Mouse (Mus musculus) thymus, postnatal 0 days (tissue): ENCODE measurements around the gene Tvp23a. TPM values are rescaled to one million over a fixed set of nuclear protein-coding genes. Genes with fewer than 3 reads are reported as not detected.
A peak's percentile ranks its signal among the peaks of the same experiment; 100 is the strongest.

Experiments
- DNase-seq: peaks from one replicate; pipeline ENCODE4 v3.0.0-alpha.2; 2015; ENCODE audit warnings: low spot score
- polyA plus RNA-seq: library from polyadenylated mRNA; unstranded; fragments of >200 nt; fragmentation: Nextera tagmentation; extraction: Ambion mirVana; gene quantifications from 2 replicates; pipeline ENCODE4 v1.2.1, GENCODE M21; 2015

The Tvp23a gene
- polyA plus RNA-seq, 1 experiment from 2014 or later, result 3.6 TPM

- no peak for DNase-seq
These were observed 6.9 kb upstream of the Tvp23a start for GRCm38 (mm10) chr16:10453872-10454582.

- no peak for DNase-seq
These were observed 5.3 kb upstream of the Tvp23a start for GRCm38 (mm10) chr16:10452445-10452896.

GRCm38 (mm10) chr16:10451906-10452305 is 4.7 kb upstream of the Tvp23a start:
- no peak for DNase-seq

- no peak for DNase-seq
These were observed 1.8 kb upstream of the Tvp23a start for GRCm38 (mm10) chr16:10448931-10449330.

DNA sequence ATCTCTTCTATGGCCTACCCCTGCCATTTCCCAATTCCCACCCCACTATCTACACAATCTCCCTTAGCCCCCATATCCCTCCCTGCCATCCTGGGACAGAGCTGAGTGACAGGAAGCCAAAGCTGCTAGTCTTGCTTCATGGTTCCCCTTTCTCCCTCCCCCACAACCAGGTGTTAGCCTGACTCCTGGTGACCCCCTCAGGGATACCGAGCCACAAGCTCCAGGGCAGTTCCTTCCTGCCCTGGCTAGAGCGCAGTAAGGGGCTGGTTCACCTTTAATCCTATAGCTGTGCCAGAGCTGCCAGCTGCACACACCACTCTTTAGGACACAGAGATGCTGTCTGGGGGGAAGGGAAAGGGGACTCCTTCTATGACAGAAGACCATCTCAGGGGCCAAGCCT is 619 bp upstream of the Tvp23a start:
- no peak for DNase-seq

DNA sequence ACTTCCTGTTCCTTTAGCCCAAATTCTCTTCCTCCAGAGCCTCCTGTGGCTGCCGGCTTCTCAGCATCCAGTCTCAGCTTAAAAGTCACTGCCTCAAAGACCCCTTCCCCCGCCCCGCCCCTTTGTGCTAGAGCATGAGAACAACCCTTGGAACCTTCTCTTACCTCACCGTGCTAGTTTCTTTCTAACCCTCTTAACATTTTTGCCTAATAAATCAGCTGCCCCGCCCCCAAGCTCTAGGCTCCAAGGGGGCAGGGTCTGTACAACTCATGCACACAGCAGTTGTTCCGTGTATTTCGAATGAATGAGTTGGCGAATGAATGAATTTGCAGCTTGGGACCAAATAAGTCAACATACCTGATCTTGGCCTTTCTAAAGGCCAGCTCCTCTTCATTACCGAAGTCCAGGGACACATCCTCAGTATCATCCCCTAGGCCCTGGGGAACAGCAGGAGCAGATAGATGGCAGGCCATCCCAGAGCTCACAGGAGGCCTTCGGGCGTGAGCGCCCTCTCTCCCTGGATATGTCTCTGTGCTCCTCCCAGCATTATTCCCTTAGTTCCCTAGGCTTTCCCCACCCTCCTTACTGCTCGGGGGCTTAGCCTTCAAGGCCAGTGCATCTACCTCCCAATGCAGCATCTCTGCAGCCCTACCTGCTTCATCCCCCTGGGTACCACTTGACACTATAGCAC is 444 bp downstream of the Tvp23a start:
- DNase-seq, result no peak

GRCm38 (mm10) chr16:10443723-10444122 is 3.4 kb downstream of the Tvp23a start:
- no peak for DNase-seq

DNA sequence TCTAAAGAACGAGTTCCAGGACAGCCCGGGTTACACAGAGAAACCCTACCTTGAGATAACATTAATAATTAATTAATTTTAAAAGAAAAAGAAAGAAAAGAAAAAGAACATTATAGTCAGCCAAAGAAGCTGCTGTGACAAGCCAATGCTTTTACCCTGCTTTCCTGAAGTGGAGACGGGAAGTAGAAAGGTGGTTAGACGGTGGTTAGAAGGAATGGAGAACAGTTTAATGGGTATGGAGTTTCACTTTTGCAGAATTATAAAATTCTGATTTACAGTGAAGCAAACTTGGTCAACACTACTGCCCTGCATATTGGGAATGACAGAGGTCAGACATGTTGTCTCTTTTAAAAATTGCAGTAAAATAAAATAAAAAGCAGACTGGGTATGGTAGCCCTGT is 5.4 kb downstream of the Tvp23a start:
- no peak for DNase-seq

- no peak for DNase-seq
These were observed 5.8 kb downstream of the Tvp23a start for GRCm38 (mm10) chr16:10441328-10441727.

GRCm38 (mm10) chr16:10438055-10438454 is 9.1 kb downstream of the Tvp23a start:
- no peak for DNase-seq

GRCm38 (mm10) chr16:10436166-10436565 is 11.0 kb downstream of the Tvp23a start:
- no peak for DNase-seq

DNA sequence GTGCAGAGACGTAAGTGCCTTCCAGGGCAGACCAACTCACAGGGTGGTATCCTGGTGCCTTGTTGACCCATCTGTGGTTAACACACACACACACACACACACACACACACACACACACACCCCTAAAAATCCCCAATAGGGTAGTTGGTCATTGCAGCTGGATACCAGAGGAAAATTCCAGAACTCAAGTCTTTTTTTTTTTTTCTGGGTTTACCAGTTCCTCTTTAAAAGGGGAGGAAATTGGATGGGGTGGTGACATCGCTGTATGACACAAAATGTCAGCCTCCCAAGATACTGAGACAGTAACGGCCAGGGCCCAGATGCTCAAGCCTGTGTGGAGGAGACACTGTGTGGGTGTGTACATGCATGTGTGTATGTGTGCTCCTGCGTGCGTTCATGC is 13.8 kb downstream of the Tvp23a start:
- no peak for DNase-seq

DNA sequence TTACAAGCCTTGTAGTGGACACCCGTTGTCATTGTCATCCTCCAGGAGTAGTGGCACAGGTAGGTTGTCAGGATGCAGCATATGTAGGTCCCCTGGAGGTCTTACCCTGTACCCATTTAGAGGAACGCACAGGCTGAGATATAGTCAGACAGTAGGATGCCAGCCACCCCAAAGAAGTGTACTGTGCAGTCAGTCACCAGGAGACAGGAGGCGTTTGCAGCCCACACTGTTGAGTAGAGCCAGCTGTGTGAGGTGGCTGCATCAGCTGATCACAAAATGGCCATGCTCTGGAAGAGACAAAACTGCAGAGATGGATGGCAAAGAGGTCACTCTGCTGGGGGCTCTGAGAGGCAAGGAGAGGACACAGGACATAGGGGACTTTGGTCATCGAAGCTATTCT is 14.8 kb downstream of the Tvp23a start:
- no peak for DNase-seq

DNA sequence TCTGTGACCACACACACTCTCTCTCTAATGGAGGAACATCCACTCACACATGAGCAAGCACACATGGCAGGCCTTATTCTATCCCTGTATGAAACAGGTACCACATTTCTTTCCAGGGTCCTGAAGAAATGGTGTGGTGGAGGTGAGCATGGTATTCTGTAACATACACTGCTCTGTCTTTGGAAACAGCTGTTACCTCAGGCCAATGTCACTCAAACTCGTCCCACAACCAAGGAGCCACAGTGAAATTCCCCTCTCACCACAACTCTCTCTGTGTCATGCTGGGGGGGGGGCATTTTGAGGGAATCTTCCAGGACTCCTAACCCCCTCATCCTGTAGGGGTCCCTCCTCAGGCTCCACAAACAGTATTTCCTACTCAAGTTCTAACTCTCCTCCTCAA is 15.3 kb downstream of the Tvp23a start:
- no peak for DNase-seq

GRCm38 (mm10) chr16:10420447-10421054 is 26.6 kb downstream of the Tvp23a start:
- DNase-seq, result no peak

DNA sequence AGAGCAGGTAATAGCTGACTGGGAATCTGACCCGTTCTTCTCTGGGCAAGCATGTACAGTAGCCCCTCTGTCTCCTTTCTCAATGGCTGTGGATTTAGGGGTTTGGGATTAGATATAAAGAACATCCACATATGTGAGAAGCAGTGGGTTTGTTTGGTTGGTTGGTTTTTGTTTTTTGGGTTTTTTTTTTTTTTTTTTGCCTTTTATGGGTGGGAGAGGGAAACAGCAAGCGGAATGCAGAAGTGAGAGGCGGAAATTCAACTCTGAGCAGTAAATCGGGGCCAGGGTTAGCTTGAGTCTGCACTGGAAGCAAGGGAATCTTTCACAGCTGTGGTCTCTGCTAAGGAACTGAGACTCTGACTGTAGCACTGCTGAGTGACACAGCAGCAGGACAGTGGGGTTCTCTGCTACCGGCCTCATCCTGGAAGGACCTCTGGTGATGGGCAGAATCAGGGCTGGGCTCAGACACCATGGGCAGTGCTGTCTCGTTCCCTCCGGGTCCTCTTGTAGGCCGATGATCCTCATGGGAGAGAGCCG is 29.4 kb downstream of the Tvp23a start:
- DNase-seq, result no peak

DNA sequence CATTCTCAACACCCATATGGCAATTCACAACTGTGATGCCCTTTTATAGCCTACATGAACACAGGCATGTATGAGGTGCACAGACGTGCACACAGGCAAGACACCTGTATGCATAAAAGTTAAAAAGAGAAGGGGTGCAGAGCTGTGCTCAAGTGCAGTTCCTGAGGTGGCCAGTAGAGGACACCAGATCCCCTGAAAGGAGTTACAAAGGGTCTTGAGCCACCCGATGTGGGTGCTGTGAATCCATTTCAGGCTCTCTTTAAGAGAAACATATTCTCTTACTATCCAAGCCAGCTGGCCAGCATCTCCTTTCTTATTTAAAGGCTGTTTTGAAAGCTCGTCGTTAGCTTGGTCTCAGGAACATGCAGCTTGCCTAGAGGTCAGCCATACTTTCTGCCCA is 30.3 kb downstream of the Tvp23a start:
- no peak for DNase-seq

DNA sequence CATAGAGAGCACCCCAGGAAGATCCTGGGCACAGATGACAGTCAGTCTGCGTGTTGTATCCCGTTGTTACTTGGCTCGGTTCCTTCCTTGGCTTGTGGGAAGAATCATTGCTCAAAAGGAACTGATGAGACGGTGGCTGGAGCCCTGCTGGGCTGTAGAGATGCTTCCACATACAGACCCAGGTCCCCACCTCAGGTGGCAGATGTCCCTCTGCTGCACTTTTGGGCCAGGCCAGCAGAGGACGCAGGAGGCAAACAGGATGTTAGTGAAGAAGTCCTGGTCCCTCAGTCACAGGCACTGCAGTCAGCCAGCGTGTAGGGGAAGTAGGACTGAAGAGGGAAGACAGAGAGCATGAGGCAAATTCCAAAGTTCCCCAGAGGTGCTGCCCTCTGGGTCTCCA is 31.2 kb downstream of the Tvp23a start:
- no peak for DNase-seq

GRCm38 (mm10) chr16:10411764-10412746 is 35.1 kb downstream of the Tvp23a start, which contains the start of gene Nubp1:
Gene Nubp1 (plus strand): TSS chr16:10411948.
- DNase-seq, result peak; percentile 90

- peak; percentile 81 for DNase-seq
These were observed 48.0 kb downstream of the Tvp23a start for GRCm38 (mm10) chr16:10399160-10399559.

- DNase-seq, result no peak
These were observed 48.4 kb downstream of the Tvp23a start for GRCm38 (mm10) chr16:10398755-10399154.
